Mouse (Mus musculus) heart, postnatal 0 days (tissue): Measurements from ENCODE around the gene Slc12a5.

ENCODE experiments used
- CTCF ChIP-seq: IDR thresholded peaks from 2 replicates; pipeline ENCODE4 v1.5.1; 2016; ENCODE audit warnings: antibody characterized with exemption, control low read depth, low read depth
- EP300 ChIP-seq: IDR thresholded peaks from 2 replicates; pipeline ENCODE4 v1.6.1; 2016; ENCODE audit warnings: antibody characterized with exemption, low read depth

GRCm38 (mm10) chr2:165037415-165037814, 76.8 kb downstream of the Slc12a5 start:
- TF ChIP-seq CTCF, result no peak
- TF ChIP-seq EP300, result no peak
